Mouse (Mus musculus): ENCODE measurements around the gene Faim. TPM values are rescaled to one million over a fixed set of nuclear protein-coding genes. Genes with fewer than 3 reads are reported as not detected.

Gene Faim
- total RNA-seq (2021), result 25.5 and 29.5 TPM in 2 replicates
- long read RNA-seq, transcript Faim-201 (5 exons, 1,019 nt), result major isoform, 15 of 16 reads
- long read RNA-seq, partial matches to known transcripts, result 1 of 16 reads
- long read RNA-seq, other reads (novel, unspliced or antisense), result 0 of 16 reads

GRCm38 (mm10) chr9:98985800-98986475 lies at the start of gene Faim:
Gene Faim (plus strand): TSS chr9:98986373.
- peak; percentile 100 for DNase-seq

- peak; percentile 27 for DNase-seq
Measured at GRCm38 (mm10) chr9:98939290-98939689, 46.9 kb upstream of the Faim start.

- no peak for DNase-seq
Measured at GRCm38 (mm10) chr9:98952171-98953050, 33.8 kb upstream of the Faim start.

GRCm38 (mm10) chr9:98953291-98953690 lies 32.9 kb upstream of the Faim start:
- DNase-seq, result no peak

- no peak for DNase-seq
Measured at GRCm38 (mm10) chr9:98953830-98954229, 32.3 kb upstream of the Faim start.

- DNase-seq, result no peak
Measured at GRCm38 (mm10) chr9:98954391-98955102, 31.6 kb upstream of the Faim start.

GRCm38 (mm10) chr9:98955103-98955715 lies 31.0 kb upstream of the Faim start, which contains the start of gene Foxl2:
Gene Foxl2 (plus strand): TSS chr9:98955288.
- DNase-seq, result no peak

GRCm38 (mm10) chr9:98955716-98956224 lies 30.4 kb upstream of the Faim start:
- peak; percentile 45 for DNase-seq

GRCm38 (mm10) chr9:98956591-98957381 lies 29.4 kb upstream of the Faim start:
- peak; percentile 42 for DNase-seq

- DNase-seq, result no peak
Measured at GRCm38 (mm10) chr9:98957751-98958351, 28.3 kb upstream of the Faim start.

- DNase-seq, result no peak
Measured at GRCm38 (mm10) chr9:98958628-98959027, 27.5 kb upstream of the Faim start.

- no peak for DNase-seq
Measured at GRCm38 (mm10) chr9:98959851-98960250, 26.3 kb upstream of the Faim start.

- no peak for DNase-seq
Measured at GRCm38 (mm10) chr9:98960348-98960747, 25.8 kb upstream of the Faim start.

GRCm38 (mm10) chr9:98961591-98962477 lies 24.3 kb upstream of the Faim start:
- no peak for DNase-seq

GRCm38 (mm10) chr9:98962478-98963142 lies 23.6 kb upstream of the Faim start:
- no peak for DNase-seq

GRCm38 (mm10) chr9:98963661-98964060 lies 22.5 kb upstream of the Faim start:
- DNase-seq, result no peak

- peak; percentile 61 for DNase-seq
Measured at GRCm38 (mm10) chr9:98965084-98965483, 21.1 kb upstream of the Faim start.

GRCm38 (mm10) chr9:98973101-98973521 lies 13.1 kb upstream of the Faim start:
- DNase-seq, result no peak

GRCm38 (mm10) chr9:98973561-98973960 lies 12.6 kb upstream of the Faim start:
- no peak for DNase-seq

Data from adrenal gland, postnatal 25 days (tissue).